Mouse (Mus musculus) 3T3-L1 (cell line): Measurements from ENCODE around the gene Prrg2.

Source experiments
- DNase-seq: peaks from one replicate; pipeline ENCODE4 v3.0.0-alpha.2; 2015; ENCODE audit warnings: low read depth, low spot score

Prrg2 gene

GRCm38 (mm10) chr7:45090251-45090977 lies 27.9 kb upstream of the Prrg2 start:
- peak; percentile 54 for DNase-seq

- no peak for DNase-seq
Measured at GRCm38 (mm10) chr7:45088597-45088996, 26.1 kb upstream of the Prrg2 start.

GRCm38 (mm10) chr7:45086084-45086483 lies 23.6 kb upstream of the Prrg2 start:
- peak; percentile 27 for DNase-seq

- DNase-seq: no peak
Measured at GRCm38 (mm10) chr7:45083300-45083890, 20.9 kb upstream of the Prrg2 start.

GRCm38 (mm10) chr7:45082401-45083299 lies 20.2 kb upstream of the Prrg2 start:
- DNase-seq: no peak

GRCm38 (mm10) chr7:45081016-45081415 lies 18.5 kb upstream of the Prrg2 start:
- DNase-seq: peak; percentile 58

- DNase-seq: peak; percentile 88
Measured at GRCm38 (mm10) chr7:45079856-45080255, 17.4 kb upstream of the Prrg2 start.

- peak; percentile 79 for DNase-seq
Measured at GRCm38 (mm10) chr7:45078513-45078912, 16.0 kb upstream of the Prrg2 start.

GRCm38 (mm10) chr7:45077829-45078228 lies 15.4 kb upstream of the Prrg2 start:
- no peak for DNase-seq

- DNase-seq: no peak
Measured at GRCm38 (mm10) chr7:45077322-45077721, 14.8 kb upstream of the Prrg2 start.

GRCm38 (mm10) chr7:45076501-45076900 lies 14.0 kb upstream of the Prrg2 start:
- no peak for DNase-seq

GRCm38 (mm10) chr7:45075405-45075804 lies 12.9 kb upstream of the Prrg2 start:
- DNase-seq: peak; percentile 65

- DNase-seq: no peak
Measured at GRCm38 (mm10) chr7:45073949-45074348, 11.5 kb upstream of the Prrg2 start.

- DNase-seq: no peak
Measured at GRCm38 (mm10) chr7:45073171-45073707, 10.8 kb upstream of the Prrg2 start.

- DNase-seq: peak; percentile 62
Measured at GRCm38 (mm10) chr7:45072230-45072629, 9.8 kb upstream of the Prrg2 start.

GRCm38 (mm10) chr7:45069671-45070070 lies 7.2 kb upstream of the Prrg2 start:
- no peak for DNase-seq

- DNase-seq: peak; percentile 74
Measured at GRCm38 (mm10) chr7:45068000-45068318, 5.5 kb upstream of the Prrg2 start.

GRCm38 (mm10) chr7:45067190-45067999 lies 4.9 kb upstream of the Prrg2 start:
- DNase-seq: no peak

GRCm38 (mm10) chr7:45061532-45062075 lies 873 bp downstream of the Prrg2 start:
- peak; percentile 33 for DNase-seq

GRCm38 (mm10) chr7:45060632-45061122 lies 1.8 kb downstream of the Prrg2 start:
- no peak for DNase-seq
